Mouse (Mus musculus) layer of hippocampus, postnatal 10 days (tissue): ENCODE data around the gene Olfr1246. TPM values are rescaled to one million over a fixed set of nuclear protein-coding genes. Genes with fewer than 3 reads are reported as not detected.
"Not testable (repeated sequence)": the region's sequence is repeated elsewhere in the genome, so short reads cannot be mapped to it uniquely, and the experiment has no call there.

Source experiments
- DNase-seq, 2 experiments: peaks; one replicate each; pipeline ENCODE4 v3.0.0; 2021; ENCODE audit warnings: low spot score in 2 of 2
- long read RNA-seq: library from polyadenylated mRNA; stranded (forward); transcript quantifications from one replicate; pipeline ENCODE4 v2.0.0, GENCODE M21; 2023
- total RNA-seq, 2 experiments: library from RNA; stranded (reverse); gene quantifications; 2 replicates each; pipeline ENCODE4 v1.2.3; 2021

The Olfr1246 gene
- total RNA-seq = not detected
- long read RNA-seq = 0 reads

DNA sequence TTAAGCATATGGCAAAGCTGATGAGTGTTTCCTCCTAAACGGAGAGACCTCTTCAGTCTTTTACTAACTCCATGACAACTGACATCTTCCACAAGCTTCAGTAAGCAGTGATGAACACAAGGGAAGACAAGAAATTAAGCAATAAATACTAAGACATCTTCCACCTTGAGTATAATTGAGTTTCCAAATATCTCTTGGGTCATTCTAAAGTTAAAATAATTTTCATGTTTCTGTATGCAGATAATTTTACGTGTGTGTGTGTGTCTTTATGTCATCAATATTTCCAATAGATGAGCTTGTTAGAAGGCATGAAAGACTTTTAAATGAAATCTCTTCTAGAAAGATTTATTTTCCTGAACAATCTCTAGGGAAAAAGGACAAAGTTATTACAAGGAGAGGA, at the start of gene Olfr1246:
Gene Olfr1246 (minus strand): TSS at position 101 of the 400 bp plus-strand sequence.
- no peak for DNase-seq

DNA sequence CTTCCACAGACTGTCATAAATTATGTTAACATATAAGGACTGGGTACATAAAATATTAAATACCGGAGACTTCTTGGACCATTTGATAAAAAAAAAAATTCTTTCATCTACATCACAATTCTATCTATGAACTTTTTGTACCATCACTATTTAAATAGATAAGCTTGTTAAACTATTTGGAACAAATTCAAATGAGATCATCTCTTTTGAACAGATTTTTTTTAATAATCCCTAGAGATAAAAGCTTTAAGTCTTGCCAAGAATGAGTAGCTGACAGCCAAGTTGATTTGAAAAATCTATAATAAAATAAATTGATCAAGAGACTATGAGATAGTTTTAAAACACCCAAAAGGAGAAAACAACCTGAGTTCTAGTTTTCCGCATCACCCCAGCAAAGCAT, 41.9 kb upstream of the Olfr1246 start, which contains the start of gene Olfr1249:
Gene Olfr1249 (minus strand): TSS at position 101 of the 400 bp plus-strand sequence.
- DNase-seq = no peak

DNA sequence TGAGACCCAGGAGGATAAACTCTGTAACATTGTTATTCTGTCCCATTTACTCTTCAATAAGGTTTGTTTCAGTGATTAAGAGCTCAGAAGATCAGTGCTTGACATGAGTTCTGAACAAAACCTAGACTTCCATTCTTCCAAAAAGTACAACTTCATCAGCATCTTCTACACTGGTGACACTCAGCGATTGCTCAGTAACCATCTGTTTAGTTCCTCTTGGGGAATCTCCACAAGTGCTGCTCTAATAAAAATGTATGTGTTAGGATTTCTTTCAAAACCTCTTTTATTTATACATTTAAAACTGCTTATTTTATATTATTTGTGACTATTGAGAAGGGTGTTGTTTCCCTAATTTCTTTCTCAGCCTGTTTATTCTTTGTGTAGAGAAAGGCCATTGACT, 25.2 kb upstream of the Olfr1246 start, which contains the start of gene Olfr1248:
Gene Olfr1248 (minus strand): TSS at position 101 of the 400 bp plus-strand sequence.
- DNase-seq = not testable (repeated sequence)

DNA sequence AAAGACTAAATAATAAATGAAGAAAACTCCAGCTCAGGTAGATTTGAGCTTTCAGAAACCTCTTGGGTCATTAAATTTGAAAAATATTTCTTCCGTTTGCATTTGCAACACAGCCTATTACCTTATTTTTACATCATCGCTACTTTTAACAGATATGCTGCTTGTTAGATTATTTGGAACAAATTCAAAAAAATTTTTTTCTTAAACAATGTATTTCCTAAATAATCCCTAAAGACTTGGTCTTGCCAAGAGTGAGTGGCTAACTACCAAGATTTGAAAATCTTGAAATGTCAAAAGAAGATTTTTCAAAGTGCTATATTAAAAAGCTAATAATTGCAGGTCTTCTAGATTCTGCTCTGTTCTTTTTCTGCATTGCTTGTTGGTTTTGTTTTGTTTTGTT, 21.1 kb upstream of the Olfr1246 start, which contains the start of gene Olfr1247:
Gene Olfr1247 (minus strand): TSS at position 101 of the 400 bp plus-strand sequence.
- no peak for DNase-seq

DNA sequence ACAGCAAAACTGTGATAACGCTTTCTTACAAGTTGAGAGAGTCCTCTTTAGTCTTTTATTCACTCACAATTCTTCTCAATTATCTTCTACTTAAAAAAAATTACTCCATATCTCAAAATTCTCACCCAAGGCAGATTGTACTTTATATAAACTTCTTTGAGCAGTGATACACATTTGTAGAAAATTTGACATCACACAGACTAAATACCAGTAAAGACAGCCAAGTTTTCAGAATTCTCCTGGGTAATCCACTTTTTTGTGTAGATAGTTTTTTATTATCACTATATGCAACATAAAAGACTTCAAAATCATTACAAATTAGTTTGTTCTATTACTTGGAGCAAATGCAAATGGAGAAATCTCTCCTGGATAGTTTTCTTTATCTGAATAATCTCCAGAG, 14.6 kb downstream of the Olfr1246 start, which contains the start of gene Olfr1245:
Gene Olfr1245 (minus strand): TSS at position 101 of the 400 bp plus-strand sequence.
- DNase-seq = no peak

DNA sequence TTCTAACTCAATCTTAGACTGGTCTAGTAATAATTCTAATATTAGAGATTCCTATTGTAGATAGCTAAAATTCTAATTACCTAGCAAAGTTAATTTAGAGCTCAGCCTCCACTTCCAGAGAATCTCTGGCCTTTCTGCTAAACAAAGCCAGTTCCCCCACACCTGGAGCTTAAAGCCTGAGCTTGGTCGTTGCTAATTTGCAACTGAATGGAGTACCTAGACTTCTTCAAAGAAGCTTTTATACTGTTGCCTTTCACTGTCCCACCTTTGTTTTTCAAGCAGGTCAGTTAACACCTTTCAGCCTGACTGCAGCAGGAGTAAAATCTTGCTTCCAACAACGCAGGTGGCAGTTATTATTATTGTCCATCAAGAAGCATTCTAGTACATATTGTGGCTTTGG, 30.3 kb downstream of the Olfr1246 start:
- not testable (repeated sequence) for DNase-seq

DNA sequence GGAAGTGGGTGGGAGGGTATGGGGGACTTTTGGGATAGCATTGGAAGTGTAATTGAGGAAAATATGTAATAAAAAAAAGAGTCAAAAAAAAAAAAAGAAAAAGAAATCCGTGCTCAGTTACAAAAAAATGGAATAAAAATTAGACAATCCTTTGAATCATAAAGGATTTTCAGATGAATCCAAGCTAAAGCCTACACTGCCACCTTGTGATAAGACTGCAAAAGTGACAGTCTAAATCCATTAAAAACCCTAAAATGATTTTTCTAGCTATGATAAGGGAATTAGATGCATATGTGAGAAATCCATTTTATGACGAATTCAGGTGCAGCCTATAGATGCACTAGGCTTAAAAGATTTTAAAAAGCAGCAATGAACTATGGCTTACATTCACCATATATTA, 48.4 kb downstream of the Olfr1246 start:
- no peak for DNase-seq

DNA sequence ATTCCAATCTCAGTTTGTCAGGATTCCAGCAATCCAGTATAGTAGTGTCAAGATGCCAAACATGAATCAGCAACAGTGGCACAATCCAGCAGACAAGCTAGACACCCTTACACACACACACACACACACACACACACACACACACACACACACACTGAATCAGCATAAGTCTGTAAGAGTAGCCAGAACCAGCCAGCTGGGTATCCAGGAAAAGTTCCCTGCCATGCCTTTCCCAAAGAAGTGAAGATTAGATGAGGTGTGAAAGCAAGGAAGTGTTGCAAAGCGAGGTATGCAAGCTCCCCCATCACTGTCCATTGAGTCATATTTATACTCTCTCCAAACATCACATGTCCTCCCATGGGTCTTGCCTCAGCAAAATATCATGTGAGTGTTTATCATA, 53.0 kb downstream of the Olfr1246 start:
- no peak for DNase-seq

Other genes starting within 250 kb of the Olfr1246 start
- not detected for gene Olfr1234, start 228.3 kb downstream of the Olfr1246 start, total RNA-seq
- not detected for gene Olfr1238, start 183.5 kb downstream of the Olfr1246 start, total RNA-seq
- gene Olfr1239, start 172.8 kb downstream of the Olfr1246 start, total RNA-seq = not detected
- not detected for gene Olfr1240, start 150.2 kb downstream of the Olfr1246 start, total RNA-seq
- not detected for gene Olfr1241, start 106.0 kb downstream of the Olfr1246 start, total RNA-seq
- gene Olfr1242, start 94.8 kb downstream of the Olfr1246 start, total RNA-seq = not detected
- gene Olfr1243, start 61.7 kb downstream of the Olfr1246 start, total RNA-seq = not detected
- gene Olfr1245, start 14.7 kb downstream of the Olfr1246 start, total RNA-seq = not detected
- not detected for gene Olfr1247, start 21.0 kb upstream of the Olfr1246 start, total RNA-seq
- not detected for gene Olfr1248, start 25.1 kb upstream of the Olfr1246 start, total RNA-seq
- gene Olfr1249, start 41.8 kb upstream of the Olfr1246 start, total RNA-seq = not detected
- not detected for gene Olfr1250, start 68.3 kb upstream of the Olfr1246 start, total RNA-seq
- gene Olfr1251, start 78.8 kb upstream of the Olfr1246 start, total RNA-seq = not detected
- gene Olfr1252, start 131.9 kb upstream of the Olfr1246 start, total RNA-seq = not detected
- gene Olfr1253, start 163.9 kb upstream of the Olfr1246 start, total RNA-seq = not detected
- gene Olfr1254, start 200.5 kb upstream of the Olfr1246 start, total RNA-seq = not detected
- not detected for gene Olfr1255, start 218.9 kb upstream of the Olfr1246 start, total RNA-seq
- gene Olfr1256, start 248.4 kb upstream of the Olfr1246 start, total RNA-seq = not detected